Mouse (Mus musculus) thymus, postnatal 0 days (tissue): Measurements from ENCODE around the gene Foxp1. TPM values are rescaled to one million over a fixed set of nuclear protein-coding genes. Genes with fewer than 3 reads are reported as not detected.

Source experiments
- DNase-seq: peaks from one replicate; pipeline ENCODE4 v3.0.0-alpha.2; 2015; ENCODE audit warnings: low spot score
- polyA plus RNA-seq: library from polyadenylated mRNA; unstranded; fragments of >200 nt; fragmentation: Nextera tagmentation; extraction: Ambion mirVana; gene quantifications from 2 replicates; pipeline ENCODE4 v1.2.1, GENCODE M21; 2015

Gene Foxp1
- polyA plus RNA-seq, 1 experiment from 2014 or later, result 82.5 TPM

- DNase-seq, result no peak
Observed at GRCm38 (mm10) chr6:99004255-99004997, 518.1 kb downstream of the Foxp1 start.

- DNase-seq, result no peak
Observed at GRCm38 (mm10) chr6:99003108-99003709, 519.3 kb downstream of the Foxp1 start.

DNA sequence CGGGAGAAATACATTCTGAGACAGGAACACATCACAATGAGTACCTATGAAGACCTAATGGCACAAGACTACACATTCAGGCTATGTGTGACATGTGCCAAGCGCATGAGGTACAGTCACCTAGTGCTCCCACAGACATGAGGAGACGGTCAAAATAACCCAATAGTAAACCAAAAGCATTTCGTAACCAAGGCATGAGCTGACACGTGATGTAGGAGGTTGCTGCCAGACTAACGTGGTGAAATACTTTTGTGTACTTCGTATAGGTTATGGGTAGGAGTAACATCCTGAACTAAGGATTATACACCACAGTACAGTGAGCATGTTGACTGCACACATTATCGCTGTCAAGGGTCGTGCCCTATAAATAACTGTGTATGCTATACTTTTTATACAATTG, 520.9 kb downstream of the Foxp1 start:
- no peak for DNase-seq

GRCm38 (mm10) chr6:98998971-98999932, 523.3 kb downstream of the Foxp1 start:
- no peak for DNase-seq

DNA sequence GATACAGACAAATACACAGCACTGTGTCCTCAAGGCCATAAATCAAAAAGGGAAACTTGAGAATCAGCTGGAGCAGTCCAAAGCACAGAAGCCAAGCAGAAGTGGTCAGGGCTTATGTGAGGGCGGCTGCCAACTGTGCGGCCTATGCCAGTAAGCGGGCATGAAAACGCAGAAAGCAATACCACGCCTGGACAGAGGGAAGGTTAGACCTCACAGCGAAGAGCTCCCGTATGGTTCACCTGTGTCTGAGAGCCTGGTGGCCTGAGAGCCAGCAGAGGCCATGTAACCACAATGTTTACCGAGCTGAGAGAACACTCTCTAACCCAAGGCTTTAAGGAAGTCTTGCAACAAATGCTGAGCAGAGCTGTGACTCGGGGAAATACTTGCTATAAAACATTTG, 524.8 kb downstream of the Foxp1 start:
- no peak for DNase-seq

- no peak for DNase-seq
Observed at GRCm38 (mm10) chr6:98996822-98997221, 525.7 kb downstream of the Foxp1 start.

GRCm38 (mm10) chr6:98996346-98996745, 526.2 kb downstream of the Foxp1 start:
- DNase-seq, result no peak

GRCm38 (mm10) chr6:98995681-98996080, 526.8 kb downstream of the Foxp1 start:
- no peak for DNase-seq

DNA sequence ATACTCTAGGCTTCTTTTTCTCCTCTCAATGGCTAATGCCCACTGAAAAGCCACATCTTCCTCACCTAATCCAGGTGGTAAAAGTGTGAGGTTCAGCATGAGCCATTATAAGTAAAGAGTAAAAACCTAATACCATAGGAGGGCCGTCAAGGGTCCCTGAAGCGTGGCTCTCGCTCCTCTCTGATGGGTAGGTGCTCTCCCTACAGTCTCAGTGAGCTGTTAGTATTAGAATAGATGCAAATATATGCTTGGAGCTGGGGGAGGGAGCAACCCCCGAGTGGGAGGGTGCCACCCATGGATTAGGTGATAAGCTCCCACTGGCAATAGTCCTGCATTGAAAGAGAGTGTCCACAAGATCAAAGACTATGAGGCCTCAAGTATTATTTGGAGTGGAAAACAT, 527.6 kb downstream of the Foxp1 start:
- DNase-seq, result no peak

DNA sequence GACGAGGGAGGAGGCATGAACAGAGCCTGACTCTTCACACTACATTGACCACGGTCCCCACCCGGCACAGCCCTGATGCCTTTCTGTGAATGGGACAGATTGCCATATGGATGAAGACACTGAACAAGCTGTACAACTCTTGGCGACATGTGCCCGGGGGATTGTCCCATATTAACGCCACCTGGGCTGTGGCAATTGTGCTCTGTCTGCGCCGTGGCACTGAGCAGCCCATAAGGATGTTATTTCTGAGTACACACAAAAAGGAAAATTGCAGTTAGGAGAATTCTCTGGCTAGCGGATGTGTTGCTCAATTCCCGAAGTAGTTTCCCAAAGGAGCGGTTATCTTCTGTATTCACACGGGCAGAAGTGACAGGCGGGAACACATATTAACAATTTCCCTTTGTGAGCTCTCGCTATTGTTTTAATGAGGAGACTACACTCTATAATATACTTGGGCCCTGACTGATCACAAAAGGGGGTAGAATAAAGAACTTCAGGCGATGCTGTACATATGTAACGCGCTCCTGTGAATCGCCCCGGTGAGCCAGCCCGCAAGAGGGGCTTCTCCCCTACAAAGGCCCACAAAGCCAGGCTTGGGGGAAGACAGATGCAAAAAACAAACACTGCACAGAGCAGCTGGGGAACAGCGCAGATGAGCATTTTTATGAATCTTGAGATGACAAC, 528.3 kb downstream of the Foxp1 start:
- DNase-seq, result no peak

GRCm38 (mm10) chr6:98993231-98993630, 529.3 kb downstream of the Foxp1 start:
- no peak for DNase-seq

- peak; percentile 34 for DNase-seq
Observed at GRCm38 (mm10) chr6:98992772-98993147, 529.8 kb downstream of the Foxp1 start.

DNA sequence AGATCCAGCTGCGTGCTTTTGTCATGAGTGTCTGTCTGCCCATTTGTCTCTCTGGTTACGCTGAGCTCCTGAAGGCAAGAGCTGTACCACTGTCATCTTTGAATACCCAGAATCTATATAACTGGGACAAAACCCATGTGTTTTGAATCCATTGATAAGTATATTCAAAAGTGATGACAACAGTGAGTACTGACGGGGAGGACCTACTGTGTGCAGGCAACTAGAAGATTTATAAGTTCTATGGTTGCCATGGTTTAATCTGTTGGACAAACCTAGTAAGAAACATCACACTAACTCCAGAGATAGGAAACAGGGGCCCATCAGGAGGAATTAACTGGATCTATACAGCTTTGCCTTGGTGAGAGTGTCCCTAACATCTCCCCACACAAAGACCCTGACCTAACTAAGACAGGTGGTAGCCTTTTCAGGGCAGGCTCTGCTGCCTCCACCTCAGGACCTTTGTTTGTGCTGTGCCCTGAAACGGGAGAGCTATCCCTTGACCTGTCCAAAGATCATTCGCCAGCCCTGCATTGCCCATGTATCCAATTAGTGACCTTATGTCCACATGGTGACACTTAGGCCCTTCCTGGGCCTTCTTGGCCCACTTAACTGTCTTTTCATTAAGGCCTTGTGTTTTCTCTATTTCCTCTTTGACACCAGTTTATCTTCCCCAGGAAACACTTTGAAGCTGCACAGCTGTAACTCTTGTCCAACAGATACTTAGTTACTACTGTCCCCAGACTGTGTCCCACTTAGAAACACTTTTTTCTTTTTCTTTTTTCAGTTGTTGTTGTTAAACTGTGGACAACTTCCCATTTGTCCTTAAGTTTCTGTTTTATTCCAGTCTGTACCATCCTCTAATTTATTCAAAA, 530.4 kb downstream of the Foxp1 start:
- DNase-seq, result no peak

DNA sequence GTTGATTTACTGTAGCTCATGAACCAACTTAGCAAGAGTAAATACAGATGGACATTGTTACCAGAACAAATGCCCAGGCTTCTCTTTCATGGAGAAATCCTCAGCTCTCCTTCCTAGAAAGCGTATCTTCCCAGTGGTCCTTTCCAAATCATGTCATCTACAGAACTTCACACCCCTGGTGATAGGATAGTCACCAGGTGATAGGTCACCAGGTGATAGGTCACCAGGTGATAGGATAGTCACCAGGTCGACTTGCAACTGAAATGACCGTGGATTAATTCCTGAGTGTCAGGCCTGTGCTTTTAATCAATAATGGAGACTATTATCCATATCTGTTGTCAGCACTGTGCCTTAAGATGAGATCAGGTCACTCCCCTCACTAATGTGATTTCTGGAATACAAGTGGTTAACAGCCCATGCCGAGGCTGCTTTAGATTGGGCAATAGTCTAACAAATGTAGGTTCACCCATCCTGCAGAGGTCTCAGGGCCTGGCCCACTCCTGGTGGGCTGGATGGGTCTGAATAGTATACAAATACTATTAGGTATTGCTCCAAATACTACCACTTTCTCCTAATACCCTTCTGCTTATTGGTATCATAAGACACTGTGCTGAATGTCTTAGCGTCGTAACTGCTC, 534.9 kb downstream of the Foxp1 start:
- DNase-seq, result no peak

- no peak for DNase-seq
Observed at GRCm38 (mm10) chr6:98985452-98985851, 537.1 kb downstream of the Foxp1 start.

DNA sequence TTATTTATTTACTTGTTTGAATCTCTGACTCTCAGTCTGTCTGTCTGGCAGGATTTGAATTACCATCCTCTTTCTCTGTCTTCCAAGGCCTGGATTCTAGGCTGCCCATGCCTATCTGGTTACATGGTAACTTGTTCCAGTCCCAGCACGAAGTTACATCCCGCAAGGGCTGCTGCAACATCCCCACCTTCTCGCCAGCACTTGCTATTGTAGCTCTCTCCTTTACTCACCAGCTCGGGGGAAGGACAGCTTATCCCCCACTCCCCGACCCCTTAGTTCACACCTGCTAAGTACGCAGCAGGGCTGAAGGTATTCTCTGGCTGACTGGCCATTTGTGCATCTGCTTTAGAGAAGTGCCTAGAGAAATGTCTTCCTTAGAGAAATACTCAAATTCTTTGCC, 537.9 kb downstream of the Foxp1 start:
- DNase-seq, result no peak

- DNase-seq, result no peak
Observed at GRCm38 (mm10) chr6:98984026-98984425, 538.5 kb downstream of the Foxp1 start.

DNA sequence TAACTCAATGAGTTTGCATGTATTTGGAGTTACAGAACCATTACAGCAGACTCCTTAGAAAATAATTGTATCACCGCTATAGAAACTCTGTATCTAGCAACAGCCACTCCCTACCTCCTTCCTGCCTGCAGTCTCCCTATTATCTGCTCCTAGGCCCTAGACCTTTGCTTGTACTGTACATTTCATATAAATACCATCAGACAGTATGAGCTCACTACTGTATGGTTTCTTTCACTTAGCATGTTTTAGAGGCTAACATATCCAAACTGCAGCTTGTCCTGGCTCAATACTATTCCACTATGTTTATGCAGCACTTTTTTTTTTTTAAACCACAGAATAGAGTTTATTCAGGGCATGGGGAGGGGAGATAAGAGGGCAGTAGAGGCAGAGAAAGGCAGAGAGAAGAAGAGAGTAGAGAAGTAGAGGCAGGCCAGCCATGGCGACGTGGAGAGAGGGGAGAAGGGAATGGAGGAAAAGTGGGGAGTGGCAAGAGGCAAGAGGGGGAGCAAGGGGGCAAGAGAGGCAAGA, 539.1 kb downstream of the Foxp1 start:
- DNase-seq, result no peak

- DNase-seq, result no peak
Observed at GRCm38 (mm10) chr6:98981265-98981664, 541.3 kb downstream of the Foxp1 start.

DNA sequence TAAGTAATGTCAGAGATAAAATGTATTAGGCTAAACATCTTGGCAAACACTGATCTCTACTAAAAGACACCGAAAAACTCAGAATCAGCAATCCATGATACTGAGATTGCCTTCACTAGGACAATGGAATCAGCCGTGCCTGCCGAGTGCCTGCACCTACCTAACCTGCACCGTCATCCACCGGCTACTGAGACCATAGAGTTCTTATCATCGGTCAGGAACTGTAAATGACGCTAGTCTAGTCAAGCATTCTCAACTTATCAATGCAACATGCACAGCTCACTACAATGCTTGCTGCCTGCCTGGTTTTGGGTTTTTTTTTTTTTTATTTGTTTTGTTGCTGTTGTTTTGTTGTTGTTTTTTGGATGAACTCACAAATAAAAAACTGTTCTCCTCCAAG, 542.1 kb downstream of the Foxp1 start:
- no peak for DNase-seq
